Mouse (Mus musculus) heart, postnatal 4 days (tissue): ENCODE data around the gene Dnajb13. TPM values are rescaled to one million over a fixed set of nuclear protein-coding genes. Genes with fewer than 3 reads are reported as not detected.

Experiments used
- total RNA-seq, 2 experiments: library from RNA; stranded (reverse); gene quantifications; 2 replicates each; pipeline ENCODE4 v1.2.3; 2021

Dnajb13 gene
- total RNA-seq, 2 experiments from 2014 or later = not detected

Other genes starting within 250 kb of the Dnajb13 start
- 10 to 100 TPM; 10.5 to 11.1 TPM for gene P4ha3, start 229.4 kb downstream of the Dnajb13 start, total RNA-seq
- gene C2cd3, start 142.7 kb downstream of the Dnajb13 start, total RNA-seq = 10 to 100 TPM; 11.5 to 15.0 TPM
- gene Ppme1, start 142.7 kb downstream of the Dnajb13 start, total RNA-seq = 10 to 100 TPM; 50.7 to 56.0 TPM
- 10 to 100 TPM; 15.2 to 16.5 TPM for gene Ucp3, start 42.0 kb downstream of the Dnajb13 start, total RNA-seq
- 100 to 1,000 TPM; 338 to 355 TPM for gene Ucp2, start 21.6 kb downstream of the Dnajb13 start, total RNA-seq
- 10 to 100 TPM in 1 of 2 experiments, 1 to 10 TPM in 1; 9.7 to 10.6 TPM for gene Coa4, start 22.1 kb upstream of the Dnajb13 start, total RNA-seq
- 10 to 100 TPM; 84.1 to 84.7 TPM for gene Rab6a, start 92.5 kb upstream of the Dnajb13 start, total RNA-seq
- gene Mrpl48, start 93.3 kb upstream of the Dnajb13 start, total RNA-seq = 10 to 100 TPM; 74.9 to 78.5 TPM
- 1 to 10 TPM in 1 of 2 experiments, under 1 TPM in 1; 0.65 to 1.5 TPM for gene Plekhb1, start 147.5 kb upstream of the Dnajb13 start, total RNA-seq
- 10 to 100 TPM; 55.1 to 58.6 TPM for gene Fam168a, start 191.7 kb upstream of the Dnajb13 start, total RNA-seq